In the genomic region with DNA sequence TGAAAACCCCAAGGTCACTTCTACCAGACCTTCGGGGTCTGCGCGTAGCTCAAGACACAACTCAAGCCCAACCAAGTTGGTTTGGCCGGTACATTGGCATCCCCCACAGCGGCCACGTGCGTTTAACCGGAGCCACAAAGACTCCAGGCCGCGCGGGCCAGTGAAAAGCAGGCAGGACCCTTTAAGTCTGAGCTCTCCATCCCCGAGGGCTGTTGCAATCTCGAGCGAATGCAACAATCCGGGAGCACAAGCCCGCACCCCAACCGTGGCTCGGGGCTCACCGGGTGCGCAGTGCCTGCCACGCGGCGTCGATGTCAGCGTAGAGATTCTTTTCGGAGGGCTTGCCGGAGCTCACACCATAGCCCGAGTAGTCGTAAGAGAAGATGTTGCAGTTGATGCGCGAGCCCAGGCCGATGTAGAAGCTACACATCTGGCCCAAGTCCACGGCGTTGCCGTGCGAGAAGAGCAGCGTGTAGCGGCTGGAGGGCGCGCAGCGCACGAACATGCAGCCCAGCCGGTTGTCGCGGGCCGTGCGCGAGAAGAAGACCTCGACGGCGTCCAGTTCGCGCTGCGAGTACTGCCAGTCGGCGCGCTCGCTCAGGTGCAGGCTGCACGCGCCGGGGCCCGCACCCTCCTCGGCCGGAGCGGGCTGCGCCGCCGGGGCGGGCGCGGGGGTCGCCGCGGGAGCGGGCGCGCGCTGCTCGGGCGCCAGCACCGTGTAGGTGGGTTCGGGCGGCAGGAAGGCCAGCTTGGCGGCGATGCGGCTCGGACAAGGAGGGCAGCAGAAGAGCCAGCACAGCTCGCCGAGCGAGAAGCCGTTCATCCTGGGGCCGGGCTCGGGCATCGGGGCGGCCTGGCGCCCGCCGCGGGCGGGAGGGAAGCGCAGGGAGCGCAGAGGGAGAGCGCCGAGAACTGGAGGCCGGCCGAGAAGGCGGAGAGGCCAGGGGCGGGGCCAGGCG, we compare ENCODE assay signal across 8 mouse cellular contexts. TPM values are rescaled to one million over a fixed set of nuclear protein-coding genes. Genes with fewer than 3 reads are reported as not detected.
DNase-seq lines count a peak whose midpoint lies in the region; ATAC-seq and TF ChIP-seq lines count a peak whose summit lies in the region.

Abhd17c (minus strand) TSS at position 893 of the 959 bp plus-strand sequence.

- H3K4me1 ChIP-seq in ES-E14 (ENCODE audit: control insufficient read depth in 2 of 2, insufficient read depth in 2 of 2, low read length in 2 of 2, poor library complexity in 1 of 2), result peaks cover under 1 to 9% of the 10 kb centered on the region in 2 experiments; a peak in 3 of 4 replicates
- peaks cover 51% of the 10 kb centered on the region for H3K4me1 ChIP-seq in forebrain, embryonic 15.5 days

- no peaks in the 10 kb centered on the region for H3K27me3 ChIP-seq in forebrain, embryonic 15.5 days

- in situ Hi-C loops in ES-E14 (cut with MboI; ENCODE audit: low sequenced_read_pairs in 2 of 2, unreplicated experiment in 2 of 2), result no loop called here

- WGBS in forebrain, embryonic 15.5 days, result under 1% methylated on average over 106 of the region's 109 CpGs

- intact Hi-C loops in heart, postnatal 14 days (cut with DNase I), result loop anchor here (2.0 to 10.0 kb wide), 3 partner anchors 34 to 236 kb away; partner anchors contain the start of gene Cemip

- H3K27ac ChIP-seq in ES-E14 (ENCODE audit: insufficient read depth, low read depth, low read length, poor library complexity, severe bottlenecking), result peak within 1 kb of the TSS; percentile 28; the same call in 1 of the 2 replicates
- H3K27ac ChIP-seq in forebrain, embryonic 15.5 days (replicated peaks), result peak within 1 kb of the TSS; percentile 94

- H3K9me3 ChIP-seq in ES-E14 (ENCODE audit: control insufficient read depth, insufficient read depth, low read depth, low read length), result no peaks in the 10 kb centered on the region
- no peaks in the 10 kb centered on the region for H3K9me3 ChIP-seq in forebrain, embryonic 15.5 days

- no peak for DNase-seq in ES-E14 (ENCODE audit: low read depth, low spot score)
- DNase-seq in c-Kit-positive CD71-positive TER-119-positive erythroid progenitor cells, embryonic 14.5 days (ENCODE audit: low spot score), result peak; percentile 27
- DNase-seq in heart, postnatal 14 days, result peak; percentile 66 to 68
- peak; percentile 34 to 48 for DNase-seq in layer of hippocampus, adult 8-10 months (ENCODE audit: low spot score in 2 of 2)
- peak; percentile 68 for DNase-seq in lung, postnatal 10 days
- DNase-seq in retina, adult 2 months (ENCODE audit: low read depth, low spot score), result peak; percentile 20
- DNase-seq in thymus, postnatal 4 days, result peak; percentile 74

- H3K36me3 ChIP-seq in ES-E14 (ENCODE audit: control insufficient read depth, insufficient read depth, low read length, poor library complexity, severe bottlenecking), result 0 out of 2 replicates have a peak, but pooled peaks cover 3% of the 10 kb centered on the region
- no peaks in the 10 kb centered on the region for H3K36me3 ChIP-seq in forebrain, embryonic 15.5 days

- H3K4me3 ChIP-seq in ES-E14 (ENCODE audit: insufficient read depth in 1 of 2, low read depth in 1 of 2, low read length in 2 of 2, poor library complexity in 1 of 2, severe bottlenecking in 1 of 2), result peak within 1 kb of the TSS; percentile 80 to 85
- peak within 1 kb of the TSS; percentile 80 for H3K4me3 ChIP-seq in forebrain, embryonic 15.5 days

- peak within 1 kb of the TSS; percentile 80 for H3K4me2 ChIP-seq in forebrain, embryonic 15.5 days (replicated peaks)

- H3K9ac ChIP-seq in ES-E14 (ENCODE audit: insufficient read depth, low read depth, low read length, poor library complexity, severe bottlenecking), result peak within 1 kb of the TSS; percentile 87
- H3K9ac ChIP-seq in forebrain, embryonic 15.5 days (replicated peaks), result peak within 1 kb of the TSS; percentile 93

- peak; percentile 78 for ATAC-seq in forebrain, embryonic 15.5 days (replicated peaks)

TF ChIP-seq in ES-E14, 5 proteins besides CTCF, POLR2A, EP300 and RAD21:
- TF ChIP-seq HCFC1 (IDR thresholded peaks at IDR 0.05; ENCODE audit: borderline replicate concordance, insufficient read depth, low read length), result no peak; the same call in 1 of the 2 replicates
- no peak for TF ChIP-seq MAFK (IDR thresholded peaks at IDR 0.05; ENCODE audit: insufficient read depth, low read depth, low read length)
- no peak for TF ChIP-seq CHD2 (IDR thresholded peaks at IDR 0.05; ENCODE audit: low read depth, low read length)
- no peak for TF ChIP-seq ZC3H11A (IDR thresholded peaks at IDR 0.05; ENCODE audit: borderline replicate concordance, low read depth, low read length)
- TF ChIP-seq ZNF384 (IDR thresholded peaks at IDR 0.05; ENCODE audit: low read depth, low read length), result no peak

RNA-seq across cellular contexts. Expression of gene Abhd17c, which starts in this region (rescaled TPM):
- 24.8 and 25.8 TPM in 2 replicates for total RNA-seq in ES-E14 (2012; rRNA removed)
- 74.2 and 84.1 TPM in 2 replicates for polyA plus RNA-seq in forebrain, embryonic 15.5 days (2015; fragmentation: Nextera tagmentation; extraction: Ambion mirVana)
- 10 to 100 TPM; 30.3 to 31.4 TPM for total RNA-seq in heart, postnatal 14 days (2021)
- 10 to 100 TPM; 48.1 to 51.8 (median 48.8) TPM for total RNA-seq in layer of hippocampus, adult 8-10 months (2022)
